Mouse (Mus musculus): Measurements from ENCODE around the gene Ablim2. TPM values are rescaled to one million over a fixed set of nuclear protein-coding genes. Genes with fewer than 3 reads are reported as not detected.

The Ablim2 gene
- polyA plus RNA-seq (2015; fragmentation: Nextera tagmentation; extraction: Ambion mirVana), result 9.8 and 10.3 TPM in 2 replicates

DNA sequence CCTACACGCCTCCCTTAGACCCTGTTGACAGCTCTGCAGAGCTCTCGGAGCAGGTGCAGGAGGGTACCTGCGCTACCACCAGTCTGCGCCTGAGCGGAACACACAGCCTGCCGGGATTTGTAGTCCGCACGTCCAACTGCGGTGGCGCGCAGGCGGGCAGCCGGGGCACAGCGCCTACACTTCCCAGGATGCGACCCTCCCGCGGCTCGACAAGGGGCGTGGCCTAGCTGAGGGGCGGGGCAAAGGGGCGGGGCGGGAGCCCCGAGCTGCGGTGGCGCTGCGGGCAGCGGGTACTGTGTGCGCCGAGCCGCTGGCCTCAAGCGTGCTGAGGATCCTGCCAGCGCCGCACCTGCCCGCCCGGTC, at the start of gene Ablim2:
Ablim2 (plus strand) TSS at position 242 of the 363 bp plus-strand sequence.
- Histone ChIP-seq H3K36me3 (no peaks in the 10 kb centered on the region), H3K27me3 (peaks cover 48% of the 10 kb centered on the region), H3K4me3 (peak within 1 kb of the TSS; percentile 62), H3K4me1 (replicated peaks) (peaks cover 19% of the 10 kb centered on the region), H3K9ac (peak within 1 kb of the TSS; percentile 72), H3K27ac (replicated peaks) (peak within 1 kb of the TSS; percentile 68), H3K9me3 (no peaks in the 10 kb centered on the region), H3K4me2 (peak within 1 kb of the TSS; percentile 99)
- ATAC-seq (ENCODE audit: low read depth), result peak; percentile 98
- WGBS, result 0% methylated on average over 35 of the region's 35 CpGs

DNA sequence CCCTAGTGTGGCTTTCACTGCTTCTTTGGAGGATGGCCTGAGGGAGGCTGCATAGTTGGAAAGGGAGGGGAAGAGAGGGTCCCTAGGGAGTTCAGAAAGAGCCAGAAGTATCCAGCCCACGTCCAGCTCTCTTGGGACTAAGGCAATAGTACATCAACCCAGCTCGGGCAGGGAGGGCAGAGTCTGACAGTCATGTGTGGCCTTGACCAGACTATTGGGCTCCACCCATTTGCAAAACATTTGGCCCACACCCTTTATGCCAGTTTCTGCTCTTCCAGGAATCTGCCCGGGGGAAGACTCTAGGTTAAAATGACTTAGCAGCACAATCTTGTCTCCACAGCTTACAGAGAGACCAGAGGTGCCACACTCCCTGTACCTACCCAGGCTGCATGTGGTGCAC, 47.2 kb upstream of the Ablim2 start:
- Histone ChIP-seq H3K4me1 (replicated peaks) (0 out of 2 replicates have a peak, but pooled peaks cover 5% of the 10 kb centered on the region), H3K27me3 (no peaks in the 10 kb centered on the region), H3K9ac (no peak overlapping the region), H3K9me3 (no peaks in the 10 kb centered on the region), H3K36me3 (no peaks in the 10 kb centered on the region), H3K27ac (replicated peaks) (no peak overlapping the region), H3K4me2 (no peak overlapping the region), H3K4me3 (no peak overlapping the region)
- no peak for ATAC-seq (ENCODE audit: low read depth)
- WGBS, result 60% methylated on average over 3 of the region's 3 CpGs

DNA sequence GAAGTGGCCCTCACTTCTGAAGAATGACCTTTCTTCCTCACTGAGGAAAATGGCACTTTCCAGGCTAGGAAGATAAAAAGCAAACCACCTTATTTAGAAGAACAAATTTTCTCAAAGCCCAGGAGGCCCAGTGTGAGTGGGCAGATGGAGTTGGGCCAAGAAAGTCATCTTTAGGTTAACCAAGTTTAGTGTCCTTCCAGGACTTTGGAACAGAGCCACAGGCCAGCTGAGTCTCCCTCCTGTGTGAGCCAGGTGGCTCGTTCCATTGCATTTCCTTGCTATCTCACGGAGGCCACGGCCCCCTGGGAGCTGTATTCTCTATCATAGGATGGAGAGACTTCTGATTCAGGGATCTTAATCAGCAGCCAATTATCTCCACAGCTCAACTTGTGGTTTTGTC, 46.7 kb upstream of the Ablim2 start:
- Histone ChIP-seq H3K4me3 (no peak overlapping the region), H3K27ac (replicated peaks) (no peak overlapping the region), H3K4me1 (replicated peaks) (0 out of 2 replicates have a peak, but pooled peaks cover 5% of the 10 kb centered on the region), H3K36me3 (no peaks in the 10 kb centered on the region), H3K4me2 (no peak overlapping the region), H3K9me3 (no peaks in the 10 kb centered on the region), H3K9ac (no peak overlapping the region), H3K27me3 (no peaks in the 10 kb centered on the region)
- ATAC-seq (ENCODE audit: low read depth), result no peak
- 59% methylated on average over 3 of the region's 3 CpGs for WGBS

DNA sequence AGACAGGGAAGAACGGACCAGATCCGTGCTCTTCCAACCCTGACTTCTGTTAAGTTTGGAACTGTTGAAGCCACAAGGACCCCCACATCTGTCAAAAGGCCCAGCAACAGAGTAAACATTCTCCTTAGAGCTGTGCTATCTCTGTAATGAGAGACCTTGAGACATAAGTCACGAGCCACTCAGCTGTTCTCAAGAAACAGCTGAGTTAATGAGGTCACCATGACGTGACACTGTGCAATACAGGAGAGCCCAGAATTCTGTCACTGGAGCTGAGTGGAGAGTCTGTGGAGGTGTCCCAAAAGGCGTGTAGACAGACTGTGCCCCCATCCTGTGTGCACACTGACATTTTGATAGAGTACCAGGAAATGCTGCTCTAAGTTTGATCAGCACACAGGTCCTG, 45.2 kb upstream of the Ablim2 start:
- no peak overlapping the region for H3K4me2 ChIP-seq
- H3K9ac ChIP-seq, result no peak overlapping the region
- no peak overlapping the region for H3K4me3 ChIP-seq
- no peaks in the 10 kb centered on the region for H3K27me3 ChIP-seq
- H3K4me1 ChIP-seq (replicated peaks), result 0 out of 2 replicates have a peak, but pooled peaks cover 5% of the 10 kb centered on the region
- no peaks in the 10 kb centered on the region for H3K9me3 ChIP-seq
- H3K36me3 ChIP-seq, result no peaks in the 10 kb centered on the region
- ATAC-seq (ENCODE audit: low read depth), result no peak
- WGBS, result 80% methylated on average over 5 of the region's 5 CpGs
- H3K27ac ChIP-seq (replicated peaks), result no peak overlapping the region

DNA sequence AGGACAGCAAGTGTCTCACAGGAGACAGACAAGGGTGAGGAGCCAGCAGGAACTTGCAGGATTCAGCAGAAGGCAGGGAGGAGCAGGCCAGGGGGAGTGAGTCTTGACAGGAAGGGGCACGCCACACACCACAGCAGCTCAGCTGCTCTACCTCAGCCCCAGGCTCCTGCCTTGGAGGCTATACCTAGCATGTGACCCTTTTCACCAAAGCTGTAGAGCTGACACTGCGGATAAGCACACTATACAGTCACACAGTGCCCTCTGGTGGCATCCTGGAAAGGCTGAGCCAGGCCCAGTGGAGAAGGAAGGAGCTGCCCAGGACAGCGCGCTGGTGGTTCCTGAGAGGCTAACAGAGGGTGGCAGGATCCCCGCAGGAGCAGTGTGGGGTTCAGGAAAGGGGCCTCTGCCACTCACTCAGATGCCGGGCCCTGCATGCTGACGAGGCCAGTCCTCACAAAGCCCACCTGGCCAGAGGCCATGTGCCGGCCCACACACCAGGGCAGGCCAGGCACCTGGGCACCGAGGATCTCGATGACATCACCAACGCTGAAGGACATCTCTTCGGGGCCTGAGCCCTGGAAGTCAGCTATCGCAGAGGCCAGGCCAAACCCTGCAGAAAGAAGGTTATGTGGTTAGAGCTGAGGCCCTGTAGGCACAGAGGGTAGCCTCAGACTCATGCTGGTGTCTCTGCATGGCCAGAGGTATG, 43.9 kb upstream of the Ablim2 start:
- 51% methylated on average over 13 of the region's 13 CpGs for WGBS
- Histone ChIP-seq H3K9ac (no peak overlapping the region), H3K27me3 (no peaks in the 10 kb centered on the region), H3K36me3 (no peaks in the 10 kb centered on the region), H3K4me1 (replicated peaks) (0 out of 2 replicates have a peak, but pooled peaks cover 5% of the 10 kb centered on the region), H3K4me2 (no peak overlapping the region), H3K9me3 (no peaks in the 10 kb centered on the region), H3K27ac (replicated peaks) (no peak overlapping the region), H3K4me3 (no peak overlapping the region)
- peak; percentile 91 for ATAC-seq (ENCODE audit: low read depth)

DNA sequence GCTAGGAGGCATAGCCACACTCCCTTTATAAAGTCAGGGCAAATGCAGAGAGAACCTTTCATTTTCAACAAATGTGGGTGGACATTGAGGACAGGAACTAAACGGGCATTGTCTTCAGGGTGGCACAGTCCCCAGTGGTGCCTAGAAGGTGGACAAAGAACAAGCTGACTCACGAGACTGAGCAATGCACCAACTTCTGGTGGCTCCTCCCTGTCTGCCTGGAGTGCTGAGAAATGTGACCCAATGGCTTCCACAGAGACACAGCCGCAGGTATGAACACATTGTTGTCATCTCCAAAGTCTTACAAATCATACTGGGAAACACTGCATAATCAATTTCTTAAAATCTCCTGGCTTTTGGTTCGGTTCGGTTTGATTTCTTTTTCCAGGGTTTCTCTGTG, 40.2 kb upstream of the Ablim2 start:
- WGBS, result 78% methylated on average over 5 of the region's 5 CpGs
- Histone ChIP-seq H3K4me2 (no peak overlapping the region), H3K4me1 (replicated peaks) (no peaks in the 10 kb centered on the region), H3K9me3 (no peaks in the 10 kb centered on the region), H3K36me3 (no peaks in the 10 kb centered on the region), H3K4me3 (no peak overlapping the region), H3K27me3 (no peaks in the 10 kb centered on the region), H3K9ac (no peak overlapping the region), H3K27ac (replicated peaks) (no peak overlapping the region)
- no peak for ATAC-seq (ENCODE audit: low read depth)

DNA sequence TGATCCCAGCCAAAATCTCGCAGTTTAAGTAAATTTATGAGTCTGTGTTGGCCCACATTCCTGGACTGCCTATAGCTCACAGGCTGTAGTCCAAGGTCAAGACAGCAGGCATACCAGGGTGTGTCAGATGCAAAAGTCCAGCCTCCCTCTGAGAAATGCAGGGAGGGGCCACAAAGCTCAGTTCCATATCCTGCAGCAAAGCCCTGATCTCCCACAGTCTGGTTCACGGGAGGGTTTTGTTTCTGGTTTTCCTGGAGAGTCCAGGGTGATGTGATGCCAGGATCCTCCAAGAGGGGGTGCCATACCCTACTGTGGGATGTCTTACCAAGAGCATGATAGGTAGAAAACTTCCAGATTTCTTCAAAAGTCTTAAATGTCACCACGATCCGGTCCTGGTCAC, 39.7 kb upstream of the Ablim2 start:
- no peak overlapping the region for H3K4me3 ChIP-seq
- H3K9me3 ChIP-seq, result no peaks in the 10 kb centered on the region
- H3K27ac ChIP-seq (replicated peaks), result no peak overlapping the region
- H3K9ac ChIP-seq, result no peak overlapping the region
- WGBS, result 55% methylated on average over 4 of the region's 4 CpGs
- no peak for ATAC-seq (ENCODE audit: low read depth)
- no peaks in the 10 kb centered on the region for H3K4me1 ChIP-seq (replicated peaks)
- H3K27me3 ChIP-seq, result no peaks in the 10 kb centered on the region
- H3K36me3 ChIP-seq, result no peaks in the 10 kb centered on the region
- no peak overlapping the region for H3K4me2 ChIP-seq

DNA sequence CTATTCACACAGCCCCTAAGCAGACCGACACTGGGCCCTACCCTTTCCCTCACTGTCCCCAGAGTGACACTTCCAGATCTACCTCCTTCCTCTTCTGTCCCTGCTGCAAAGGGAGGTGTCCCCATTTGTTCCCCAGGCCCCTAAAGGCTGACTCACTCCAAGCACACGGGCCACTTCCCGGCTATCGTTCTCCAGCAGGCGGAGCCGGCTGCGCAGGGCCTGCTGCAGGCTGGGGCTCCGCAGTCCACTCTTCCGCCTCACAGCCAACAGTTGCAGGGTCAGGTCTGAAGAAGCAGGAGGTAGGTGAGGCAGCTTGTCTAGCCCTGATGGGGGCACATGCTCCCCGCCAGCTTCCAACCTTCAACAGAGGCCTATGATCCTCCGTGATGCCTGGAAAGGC, 38.9 kb upstream of the Ablim2 start:
- Histone ChIP-seq H3K9ac (no peak overlapping the region), H3K36me3 (no peaks in the 10 kb centered on the region), H3K4me3 (no peak overlapping the region), H3K4me1 (replicated peaks) (no peaks in the 10 kb centered on the region), H3K27me3 (no peaks in the 10 kb centered on the region), H3K4me2 (no peak overlapping the region), H3K27ac (replicated peaks) (no peak overlapping the region), H3K9me3 (no peaks in the 10 kb centered on the region)
- WGBS, result 84% methylated on average over 11 of the region's 11 CpGs
- no peak for ATAC-seq (ENCODE audit: low read depth)

DNA sequence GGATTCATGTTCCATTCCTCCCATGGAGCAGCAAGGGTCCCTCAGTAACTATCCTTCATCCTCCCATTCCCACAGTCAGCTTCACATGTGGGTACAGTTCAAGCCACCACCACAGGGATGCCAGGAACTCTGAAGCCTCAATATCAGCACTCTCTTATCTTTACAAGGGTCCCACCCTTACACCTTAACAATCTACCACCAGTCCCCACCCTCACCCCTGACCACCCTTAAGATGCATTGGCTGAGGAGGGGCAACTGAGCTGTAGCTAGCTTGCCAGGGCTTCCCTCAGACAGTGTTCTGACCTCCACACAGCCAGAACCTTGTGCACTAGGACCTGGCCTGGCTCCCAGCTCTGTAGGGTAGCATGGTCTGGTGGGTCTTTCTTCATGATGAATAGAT, 38.3 kb upstream of the Ablim2 start:
- Histone ChIP-seq H3K4me1 (replicated peaks) (no peaks in the 10 kb centered on the region), H3K9ac (no peak overlapping the region), H3K27ac (replicated peaks) (no peak overlapping the region), H3K27me3 (no peaks in the 10 kb centered on the region), H3K4me2 (no peak overlapping the region), H3K9me3 (no peaks in the 10 kb centered on the region), H3K4me3 (no peak overlapping the region), H3K36me3 (no peaks in the 10 kb centered on the region)
- no peak for ATAC-seq (ENCODE audit: low read depth)

DNA sequence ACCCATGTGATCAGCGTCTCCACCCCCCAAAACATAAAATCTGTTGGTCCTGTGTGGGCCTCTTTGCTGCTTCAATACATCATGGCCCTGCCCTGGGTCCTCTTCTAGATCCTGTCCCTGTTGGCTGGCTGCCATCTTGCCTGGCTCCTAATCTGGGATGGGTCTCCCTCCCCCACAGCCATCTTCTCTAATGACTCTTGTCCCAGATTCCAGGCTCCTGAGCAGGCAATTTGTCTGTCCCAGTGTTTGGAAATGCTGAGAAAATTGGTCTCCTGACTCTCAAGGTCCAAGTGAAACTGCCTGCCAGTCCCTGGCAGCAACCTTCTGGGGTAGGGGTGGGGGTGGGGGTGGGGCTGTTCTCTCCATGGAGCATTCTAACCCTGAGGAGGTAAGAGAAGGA, 37.8 kb upstream of the Ablim2 start:
- no peak overlapping the region for H3K9ac ChIP-seq
- no peaks in the 10 kb centered on the region for H3K36me3 ChIP-seq
- no peak overlapping the region for H3K4me2 ChIP-seq
- 91% methylated on average over 1 of the region's 1 CpGs for WGBS
- no peak overlapping the region for H3K4me3 ChIP-seq
- H3K4me1 ChIP-seq (replicated peaks), result no peaks in the 10 kb centered on the region
- no peak for ATAC-seq (ENCODE audit: low read depth)
- H3K27me3 ChIP-seq, result no peaks in the 10 kb centered on the region
- H3K27ac ChIP-seq (replicated peaks), result no peak overlapping the region
- no peaks in the 10 kb centered on the region for H3K9me3 ChIP-seq

DNA sequence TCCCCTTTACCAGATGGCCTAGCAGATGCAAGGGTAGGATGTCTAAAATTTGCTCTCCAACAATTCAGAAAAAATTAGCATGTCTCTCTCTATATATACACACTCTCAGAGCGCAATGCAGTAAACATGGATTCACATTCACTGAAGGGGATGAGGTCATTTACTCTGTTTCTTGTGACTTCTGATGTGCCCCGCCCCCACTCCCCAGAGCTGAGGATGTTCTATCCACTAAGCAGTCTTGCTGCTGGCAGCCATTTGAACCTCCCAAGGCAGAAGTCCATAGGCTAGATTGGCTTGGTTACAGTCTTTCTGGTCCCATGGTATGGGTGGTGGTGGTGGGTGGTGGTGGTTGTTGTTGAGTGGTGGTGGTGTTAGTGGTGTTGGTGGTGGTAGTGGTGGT, 35.7 kb upstream of the Ablim2 start:
- Histone ChIP-seq H3K4me2 (no peak overlapping the region), H3K27ac (replicated peaks) (no peak overlapping the region), H3K9me3 (no peaks in the 10 kb centered on the region), H3K27me3 (no peaks in the 10 kb centered on the region), H3K4me1 (replicated peaks) (no peaks in the 10 kb centered on the region), H3K36me3 (no peaks in the 10 kb centered on the region), H3K9ac (no peak overlapping the region), H3K4me3 (no peak overlapping the region)
- ATAC-seq (ENCODE audit: low read depth), result no peak
- WGBS, result 91% methylated on average over 2 of the region's 2 CpGs

DNA sequence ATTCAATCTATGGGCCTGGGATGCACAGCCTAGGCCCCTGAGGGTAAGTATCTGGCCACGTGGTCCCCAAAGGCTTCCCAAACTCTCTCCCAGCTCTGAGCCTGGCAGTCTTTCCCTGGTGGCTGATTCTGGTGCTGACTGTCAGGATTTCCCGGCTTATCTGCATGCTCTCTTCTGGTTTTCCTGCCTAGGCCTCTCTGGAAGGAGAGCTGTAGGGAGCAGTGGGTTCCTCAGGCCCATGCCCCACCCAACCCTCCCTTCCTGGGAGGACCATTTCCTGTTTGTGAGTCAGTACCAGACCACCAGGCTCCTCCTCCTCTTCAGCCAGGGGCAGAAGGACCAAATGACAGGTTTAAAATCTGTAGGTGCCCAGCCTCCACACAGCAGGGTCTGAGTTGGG, 35.0 kb upstream of the Ablim2 start:
- Histone ChIP-seq H3K9me3 (no peaks in the 10 kb centered on the region), H3K9ac (no peak overlapping the region), H3K4me2 (no peak overlapping the region), H3K4me1 (replicated peaks) (no peaks in the 10 kb centered on the region), H3K27me3 (no peaks in the 10 kb centered on the region), H3K4me3 (no peak overlapping the region), H3K27ac (replicated peaks) (no peak overlapping the region), H3K36me3 (no peaks in the 10 kb centered on the region)
- no peak for ATAC-seq (ENCODE audit: low read depth)
- WGBS, result 55% methylated on average over 2 of the region's 2 CpGs

DNA sequence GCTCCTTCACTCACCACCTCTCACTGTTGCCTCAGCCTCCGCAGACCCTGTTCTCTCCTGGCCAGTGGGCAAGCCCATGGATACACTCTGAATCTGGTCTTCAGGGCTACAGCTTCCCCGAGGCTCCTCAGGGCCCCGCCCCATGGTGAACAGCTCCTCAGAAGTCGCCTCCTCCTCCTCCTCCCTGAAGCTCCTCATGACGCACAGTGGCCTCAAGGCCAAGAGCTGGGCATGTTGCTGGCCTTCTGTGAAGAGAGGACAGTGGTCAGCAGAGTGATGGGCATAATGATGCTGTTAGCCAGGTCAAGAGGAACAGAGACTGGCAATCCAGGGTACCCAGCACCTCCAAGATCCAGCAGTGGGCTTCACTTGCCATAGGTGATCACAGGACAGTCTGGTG, 33.8 kb upstream of the Ablim2 start:
- no peaks in the 10 kb centered on the region for H3K36me3 ChIP-seq
- no peak overlapping the region for H3K9ac ChIP-seq
- no peaks in the 10 kb centered on the region for H3K4me1 ChIP-seq (replicated peaks)
- no peak for ATAC-seq (ENCODE audit: low read depth)
- no peak overlapping the region for H3K27ac ChIP-seq (replicated peaks)
- H3K4me3 ChIP-seq, result no peak overlapping the region
- H3K9me3 ChIP-seq, result no peaks in the 10 kb centered on the region
- H3K27me3 ChIP-seq, result no peaks in the 10 kb centered on the region
- H3K4me2 ChIP-seq, result no peak overlapping the region
- 87% methylated on average over 5 of the region's 5 CpGs for WGBS
